In the genomic region with DNA sequence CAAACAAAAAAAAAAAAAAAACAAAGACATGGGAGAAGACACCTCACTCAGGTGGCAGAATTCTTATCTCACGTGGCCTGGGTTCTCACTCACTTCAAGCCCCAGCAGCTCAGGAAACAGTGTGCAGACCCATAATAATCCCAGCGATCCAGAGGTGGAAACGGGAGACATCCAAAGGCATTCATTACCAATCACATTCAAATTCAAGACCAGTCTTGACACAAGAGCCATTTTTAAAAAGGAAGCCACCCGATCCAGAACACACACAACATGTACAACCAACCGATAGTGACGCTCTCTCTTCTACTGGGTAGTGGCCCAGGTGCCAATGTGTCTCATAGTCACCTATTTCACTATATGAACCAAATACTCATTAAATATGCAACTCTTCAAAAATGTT, we compare ENCODE assay signal across 28 mouse cellular contexts. TPM values are rescaled to one million over a fixed set of nuclear protein-coding genes. Genes with fewer than 3 reads are reported as not detected.
DNase-seq lines count a peak whose midpoint lies in the region; ATAC-seq and TF ChIP-seq lines count a peak whose summit lies in the region.
"Had no signal": no experiment of that assay in that cellular context is flagged by ENCODE, and none has a peak within 500 bp of the region (broad histone marks: within the 10 kb centered on the region; RNA-seq: fewer than 3 reads in every experiment).

No protein-coding gene starts in this region.

- no peaks in the 10 kb centered on the region for H3K9me3 ChIP-seq in E14TG2a.4 (ENCODE audit: low read length)
- no peaks in the 10 kb centered on the region for H3K9me3 ChIP-seq in limb, embryonic 10.5 days (replicated peaks)
- H3K9me3 ChIP-seq: embryonic facial prominence, embryonic 13.5 days; embryonic facial prominence, embryonic 15.5 days; forebrain, embryonic 10.5 days; forebrain, embryonic 12.5 days; G1E had no signal

- TF ChIP-seq CTCF in E14TG2a.4 (conservative IDR thresholded peaks at IDR 0.05; ENCODE audit: low read length) = no peak

- DNase-seq in heart, adult 11 months = peak; percentile 76
- no peak for DNase-seq in heart, postnatal 10 days
- peak; percentile 24 for DNase-seq in limb, embryonic 10.5 days (ENCODE audit: low spot score)
- no peak for DNase-seq in right cerebral cortex, postnatal 36 days (ENCODE audit: low spot score in 2 of 2)
- DNase-seq: adrenal gland, adult 8-10 months; adrenal gland, postnatal 14 days; adrenal gland, postnatal 36 days; B cell, adult 2 months; cerebellum, adult 11 months; cerebellum, adult 18-20 months; cerebellum, adult 8-10 months; cerebellum, adult 9-11 months; cerebellum, postnatal 14 days; embryo, embryonic 11 days had no signal

- no peak for ATAC-seq in cerebellum, adult (ENCODE audit: insufficient number of reproducible peaks, low FRiP score, low TSS enrichment)
- ATAC-seq: activated CD4-positive, CD25-positive, alpha-beta regulatory T cell, adult 4 months; CD4-positive, CD25-positive, alpha-beta regulatory T cell, adult 4 months; forebrain, embryonic 14.5 days; forebrain, embryonic 16.5 days; Patski had no signal

- peak overlapping the region; percentile 49; the same call in 1 of the 2 replicates for H3K4me3 ChIP-seq in E14TG2a.4 (replicated peaks; ENCODE audit: low read length)
- H3K4me3 ChIP-seq in limb, embryonic 10.5 days = no peak overlapping the region
- H3K4me3 ChIP-seq: embryonic facial prominence, embryonic 13.5 days; embryonic facial prominence, embryonic 15.5 days; erythroblast, embryonic 14.5 days; forebrain, embryonic 12.5 days had no signal

- peaks cover 11% of the 10 kb centered on the region; the same call in 1 of the 2 replicates for H3K27me3 ChIP-seq in E14TG2a.4 (ENCODE audit: insufficient read depth, low read length)
- H3K27me3 ChIP-seq in limb, embryonic 10.5 days (ENCODE audit: low read depth, poor library complexity, severe bottlenecking) = no peaks in the 10 kb centered on the region
- H3K27me3 ChIP-seq: CH12.LX; embryonic facial prominence, embryonic 13.5 days; embryonic facial prominence, embryonic 15.5 days; forebrain, embryonic 12.5 days; Patski had no signal

- no peak overlapping the region for H3K27ac ChIP-seq in limb, embryonic 10.5 days
- H3K27ac ChIP-seq: embryonic facial prominence, embryonic 13.5 days; embryonic facial prominence, embryonic 15.5 days; forebrain, embryonic 12.5 days had no signal

- H3K36me3 ChIP-seq in E14TG2a.4 (ENCODE audit: insufficient read depth, low read length) = no peaks in the 10 kb centered on the region
- no peaks in the 10 kb centered on the region for H3K36me3 ChIP-seq in limb, embryonic 10.5 days
- H3K36me3 ChIP-seq: embryonic facial prominence, embryonic 13.5 days; embryonic facial prominence, embryonic 15.5 days; forebrain, embryonic 10.5 days; forebrain, embryonic 12.5 days; G1E had no signal

- peaks cover 39% of the 10 kb centered on the region for H3K4me1 ChIP-seq in E14TG2a.4 (replicated peaks; ENCODE audit: low read depth, low read length)
- peaks cover 15% of the 10 kb centered on the region for H3K4me1 ChIP-seq in limb, embryonic 10.5 days

- intact Hi-C loops in heart, postnatal 10 days (cut with DNase I) = no loop called here

- 94% methylated on average over 6 of the region's 6 CpGs for WGBS in limb, embryonic 10.5 days

RNA-seq across cellular contexts. Expression of gene Chd2, which starts 19.2 kb away (rescaled TPM):
- total RNA-seq in heart, postnatal 10 days (2021) = 10 to 100 TPM; 62.3 to 63.3 TPM
- 33.7 and 53.2 TPM in 2 replicates for polyA plus RNA-seq in limb, embryonic 10.5 days (2016; fragmentation: Nextera tagmentation; extraction: Ambion mirVana)

Comparison
In these comparisons a context has a peak if more than half of its experiments do, and no peak if none do; other contexts are left out.
1. DNase-seq: peak in heart, adult 11 months (single experiment) and limb, embryonic 10.5 days (single experiment); none in heart, postnatal 10 days (0 of 2) and right cerebral cortex, postnatal 36 days (0 of 2).